Mouse (Mus musculus): ENCODE results near the gene Gadd45b. TPM values are rescaled to one million over a fixed set of nuclear protein-coding genes. Genes with fewer than 3 reads are reported as not detected.

The Gadd45b gene
- polyA plus RNA-seq, 1 experiment from 2014 or later: 6.3 TPM

DNA sequence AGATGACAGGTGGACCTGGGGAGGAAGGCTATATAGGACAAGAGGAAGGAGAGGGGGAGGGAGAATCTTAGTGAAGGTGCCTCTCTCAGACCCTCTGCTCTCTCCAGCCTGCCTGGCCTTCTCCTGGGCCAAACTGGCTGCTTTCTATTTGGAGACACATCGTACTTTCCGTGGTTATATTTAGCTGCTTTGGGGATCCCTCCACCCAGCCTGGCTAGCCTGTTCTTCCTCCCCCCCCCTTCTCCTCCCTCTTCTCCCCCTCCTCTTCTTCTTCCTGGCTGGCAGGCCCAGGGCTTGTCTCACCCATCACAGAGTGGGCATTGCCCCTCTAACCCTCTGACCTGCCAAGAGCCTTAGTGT, 11.1 kb downstream of the Gadd45b start:
- Histone ChIP-seq H3K27me3 (ENCODE audit: poor library complexity, severe bottlenecking) (peaks cover 56% of the 10 kb centered on the region), H3K27ac (peak overlapping the region; percentile 74; the same call in 1 of the 2 replicates), H3K4me1 (peaks cover 60% of the 10 kb centered on the region), H3K36me3 (replicated peaks) (no peaks in the 10 kb centered on the region), H3K4me3 (no peak overlapping the region), H3K9me3 (no peaks in the 10 kb centered on the region)
- no peak for DNase-seq (ENCODE audit: extremely low spot score, low spot score)
- 74% methylated on average over 2 of the region's 2 CpGs for WGBS

DNA sequence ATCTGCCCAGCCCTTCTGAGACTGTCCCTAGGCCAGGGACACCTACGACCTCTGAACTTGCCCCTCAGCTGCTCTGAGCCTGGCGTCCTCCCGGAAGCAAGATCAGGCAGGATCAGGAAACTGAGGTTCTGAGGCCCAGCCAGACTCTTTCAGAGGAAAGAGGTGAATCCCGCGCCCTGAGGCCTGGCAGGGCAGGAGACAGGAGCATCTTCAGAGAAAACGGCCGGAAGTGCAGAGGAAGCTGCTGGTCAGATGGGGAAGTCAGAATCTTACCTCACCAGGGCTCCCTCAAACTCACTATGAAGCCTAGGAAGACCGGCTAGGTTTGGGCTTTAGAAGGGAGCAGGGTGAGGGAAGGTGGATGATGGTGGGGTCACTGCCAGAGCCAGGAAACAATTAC, 13.0 kb downstream of the Gadd45b start:
- peaks cover 53% of the 10 kb centered on the region for H3K4me1 ChIP-seq
- H3K36me3 ChIP-seq (replicated peaks): no peaks in the 10 kb centered on the region
- H3K27ac ChIP-seq: no peak overlapping the region
- H3K9me3 ChIP-seq: no peaks in the 10 kb centered on the region
- H3K27me3 ChIP-seq (ENCODE audit: poor library complexity, severe bottlenecking): peaks cover 36% of the 10 kb centered on the region
- H3K4me3 ChIP-seq: no peak overlapping the region
- DNase-seq (ENCODE audit: extremely low spot score, low spot score): no peak
- 62% methylated on average over 8 of the region's 8 CpGs for WGBS

GRCm38 (mm10) chr10:80943701-80944100, 13.8 kb downstream of the Gadd45b start:
- 91% methylated on average over 9 of the region's 9 CpGs for WGBS
- H3K36me3 ChIP-seq (replicated peaks): no peaks in the 10 kb centered on the region
- no peak overlapping the region for H3K4me3 ChIP-seq
- peaks cover 28% of the 10 kb centered on the region for H3K27me3 ChIP-seq (ENCODE audit: poor library complexity, severe bottlenecking)
- H3K9me3 ChIP-seq: no peaks in the 10 kb centered on the region
- no peak overlapping the region for H3K27ac ChIP-seq
- H3K4me1 ChIP-seq: peaks cover 53% of the 10 kb centered on the region
- DNase-seq (ENCODE audit: extremely low spot score, low spot score): no peak

DNA sequence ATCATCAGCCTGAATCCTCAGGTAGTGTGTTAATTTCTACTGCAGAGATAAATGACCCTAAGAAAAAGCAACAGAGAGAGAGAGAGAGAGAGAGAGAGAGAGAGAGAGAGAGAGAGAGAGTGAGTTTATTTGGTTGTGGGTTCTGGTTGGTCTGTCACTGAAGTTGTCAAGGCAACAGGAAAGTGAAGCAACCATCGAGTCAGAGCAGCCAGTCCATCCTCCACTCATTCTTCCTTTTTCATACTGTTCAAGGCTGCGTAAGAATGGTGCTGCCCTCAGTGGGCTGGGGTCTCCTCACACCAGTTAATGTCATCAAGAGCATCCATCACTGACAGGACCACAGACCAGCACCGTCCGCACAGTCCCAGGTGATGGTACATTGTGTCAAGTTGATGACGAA, 14.4 kb downstream of the Gadd45b start:
- no peaks in the 10 kb centered on the region for H3K9me3 ChIP-seq
- no peak for DNase-seq (ENCODE audit: extremely low spot score, low spot score)
- 90% methylated on average over 5 of the region's 5 CpGs for WGBS
- H3K27me3 ChIP-seq (ENCODE audit: poor library complexity, severe bottlenecking): peaks cover 23% of the 10 kb centered on the region
- H3K4me1 ChIP-seq: peaks cover 53% of the 10 kb centered on the region
- H3K36me3 ChIP-seq (replicated peaks): no peaks in the 10 kb centered on the region
- no peak overlapping the region for H3K27ac ChIP-seq
- H3K4me3 ChIP-seq: no peak overlapping the region

- Histone ChIP-seq H3K27me3 (ENCODE audit: poor library complexity, severe bottlenecking) (0 out of 2 replicates have a peak, but pooled peaks cover 13% of the 10 kb centered on the region), H3K9me3 (no peaks in the 10 kb centered on the region), H3K4me3 (no peak overlapping the region), H3K27ac (peak overlapping the region; percentile 56; the same call in 1 of the 2 replicates), H3K36me3 (replicated peaks) (no peaks in the 10 kb centered on the region), H3K4me1 (peaks cover 42% of the 10 kb centered on the region)
- WGBS: 69% methylated on average over 14 of the region's 14 CpGs
- DNase-seq (ENCODE audit: extremely low spot score, low spot score): no peak
Measured at GRCm38 (mm10) chr10:80946684-80947437, 17.0 kb downstream of the Gadd45b start.

GRCm38 (mm10) chr10:80947802-80948201, 17.9 kb downstream of the Gadd45b start:
- Histone ChIP-seq H3K9me3 (no peaks in the 10 kb centered on the region), H3K4me3 (no peak overlapping the region), H3K27ac (no peak overlapping the region), H3K36me3 (replicated peaks) (no peaks in the 10 kb centered on the region), H3K4me1 (peaks cover 42% of the 10 kb centered on the region), H3K27me3 (ENCODE audit: poor library complexity, severe bottlenecking) (0 out of 2 replicates have a peak, but pooled peaks cover 14% of the 10 kb centered on the region)
- 78% methylated on average over 2 of the region's 2 CpGs for WGBS
- no peak for DNase-seq (ENCODE audit: extremely low spot score, low spot score)

DNA sequence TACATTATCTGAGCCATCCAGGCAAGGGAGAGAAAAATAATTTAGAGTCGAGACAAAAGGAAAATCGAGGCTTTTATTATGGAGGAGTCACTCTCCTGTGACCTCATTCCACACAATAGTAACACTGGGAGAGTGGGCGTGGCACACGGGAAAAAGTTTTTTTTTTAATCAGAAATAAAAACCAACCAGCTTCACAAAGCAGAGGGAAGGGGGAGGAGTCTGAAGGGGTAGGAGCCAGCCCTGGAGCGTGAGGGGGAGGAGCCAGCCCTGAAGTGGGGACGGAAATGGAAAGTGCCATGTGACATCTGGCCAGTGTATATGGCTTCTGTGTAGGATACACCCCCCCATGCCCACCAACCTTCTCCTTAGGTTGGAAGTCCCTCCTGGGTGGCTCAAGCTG, 18.7 kb downstream of the Gadd45b start:
- Histone ChIP-seq H3K36me3 (replicated peaks) (no peaks in the 10 kb centered on the region), H3K4me3 (no peak overlapping the region), H3K4me1 (peaks cover 39% of the 10 kb centered on the region), H3K27me3 (ENCODE audit: poor library complexity, severe bottlenecking) (0 out of 2 replicates have a peak, but pooled peaks cover 19% of the 10 kb centered on the region), H3K9me3 (no peaks in the 10 kb centered on the region), H3K27ac (0 out of 2 replicates have a peak overlapping the region, but pooled peaks have one; percentile 20)
- no peak for DNase-seq (ENCODE audit: extremely low spot score, low spot score)
- WGBS: 42% methylated on average over 6 of the region's 6 CpGs

- Histone ChIP-seq H3K9me3 (no peaks in the 10 kb centered on the region), H3K4me1 (peaks cover 37% of the 10 kb centered on the region), H3K27ac (0 out of 2 replicates have a peak overlapping the region, but pooled peaks have one; percentile 20), H3K36me3 (replicated peaks) (no peaks in the 10 kb centered on the region), H3K4me3 (no peak overlapping the region), H3K27me3 (ENCODE audit: poor library complexity, severe bottlenecking) (0 out of 2 replicates have a peak, but pooled peaks cover 19% of the 10 kb centered on the region)
- DNase-seq (ENCODE audit: extremely low spot score, low spot score): no peak
- WGBS: 80% methylated on average over 3 of the region's 3 CpGs
Measured at GRCm38 (mm10) chr10:80949081-80949480, 19.2 kb downstream of the Gadd45b start.

GRCm38 (mm10) chr10:80950314-80950713, 20.4 kb downstream of the Gadd45b start:
- Histone ChIP-seq H3K36me3 (replicated peaks) (no peaks in the 10 kb centered on the region), H3K9me3 (no peaks in the 10 kb centered on the region), H3K4me1 (peaks cover 43% of the 10 kb centered on the region), H3K27me3 (ENCODE audit: poor library complexity, severe bottlenecking) (0 out of 2 replicates have a peak, but pooled peaks cover 19% of the 10 kb centered on the region), H3K4me3 (no peak overlapping the region), H3K27ac (no peak overlapping the region)
- 28% methylated on average over 5 of the region's 5 CpGs for WGBS
- DNase-seq (ENCODE audit: extremely low spot score, low spot score): no peak

GRCm38 (mm10) chr10:80951761-80952390, 22.0 kb downstream of the Gadd45b start:
- Histone ChIP-seq H3K4me1 (peaks cover 49% of the 10 kb centered on the region), H3K4me3 (no peak overlapping the region), H3K27me3 (ENCODE audit: poor library complexity, severe bottlenecking) (0 out of 2 replicates have a peak, but pooled peaks cover 19% of the 10 kb centered on the region), H3K36me3 (replicated peaks) (no peaks in the 10 kb centered on the region), H3K27ac (no peak overlapping the region), H3K9me3 (no peaks in the 10 kb centered on the region)
- no peak for DNase-seq (ENCODE audit: extremely low spot score, low spot score)
- 85% methylated on average over 10 of the region's 10 CpGs for WGBS

DNA sequence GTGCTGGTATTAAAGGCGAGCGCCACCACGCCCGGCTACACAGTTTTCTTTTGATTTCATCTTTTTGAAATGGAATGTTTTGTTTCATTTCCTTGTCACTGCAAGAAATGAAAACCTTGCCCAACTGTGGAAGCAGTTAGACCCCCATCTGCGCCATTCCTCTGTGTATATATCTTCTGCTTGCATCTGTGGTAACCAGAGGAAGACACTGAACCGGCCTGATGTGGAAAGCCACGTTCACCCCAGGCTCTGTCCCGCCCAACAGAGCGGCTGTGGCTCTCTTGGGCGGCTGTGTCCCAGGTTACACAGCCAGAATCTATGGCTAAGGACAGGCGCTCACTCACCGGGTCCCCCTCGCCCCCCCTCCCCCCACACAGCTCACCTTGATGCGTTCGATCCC, 22.6 kb downstream of the Gadd45b start:
- no peaks in the 10 kb centered on the region for H3K36me3 ChIP-seq (replicated peaks)
- 0 out of 2 replicates have a peak, but pooled peaks cover 19% of the 10 kb centered on the region for H3K27me3 ChIP-seq (ENCODE audit: poor library complexity, severe bottlenecking)
- H3K4me3 ChIP-seq: no peak overlapping the region
- no peak overlapping the region for H3K27ac ChIP-seq
- peaks cover 43% of the 10 kb centered on the region for H3K4me1 ChIP-seq
- no peak for DNase-seq (ENCODE audit: extremely low spot score, low spot score)
- no peaks in the 10 kb centered on the region for H3K9me3 ChIP-seq
- 79% methylated on average over 15 of the region's 15 CpGs for WGBS

GRCm38 (mm10) chr10:80954415-80954814, 24.5 kb downstream of the Gadd45b start:
- WGBS: 90% methylated on average over 13 of the region's 13 CpGs
- Histone ChIP-seq H3K9me3 (no peaks in the 10 kb centered on the region), H3K27ac (no peak overlapping the region), H3K27me3 (ENCODE audit: poor library complexity, severe bottlenecking) (0 out of 2 replicates have a peak, but pooled peaks cover 18% of the 10 kb centered on the region), H3K36me3 (replicated peaks) (no peaks in the 10 kb centered on the region), H3K4me3 (no peak overlapping the region), H3K4me1 (peaks cover 23% of the 10 kb centered on the region)
- DNase-seq (ENCODE audit: extremely low spot score, low spot score): no peak

- no peaks in the 10 kb centered on the region for H3K36me3 ChIP-seq (replicated peaks)
- DNase-seq (ENCODE audit: extremely low spot score, low spot score): no peak
- 90% methylated on average over 6 of the region's 6 CpGs for WGBS
- H3K27ac ChIP-seq: no peak overlapping the region
- H3K27me3 ChIP-seq (ENCODE audit: poor library complexity, severe bottlenecking): 0 out of 2 replicates have a peak, but pooled peaks cover 14% of the 10 kb centered on the region
- H3K4me3 ChIP-seq: no peak overlapping the region
- H3K4me1 ChIP-seq: peaks cover 19% of the 10 kb centered on the region
- H3K9me3 ChIP-seq: no peaks in the 10 kb centered on the region
Measured at GRCm38 (mm10) chr10:80954843-80955242, 25.0 kb downstream of the Gadd45b start.

Data from forebrain, embryonic 10.5 days (tissue).